Mouse (Mus musculus): Measurements from ENCODE around the gene Casz1.
A peak's percentile ranks its signal among the peaks of the same experiment; 100 is the strongest.

Gene Casz1

DNA sequence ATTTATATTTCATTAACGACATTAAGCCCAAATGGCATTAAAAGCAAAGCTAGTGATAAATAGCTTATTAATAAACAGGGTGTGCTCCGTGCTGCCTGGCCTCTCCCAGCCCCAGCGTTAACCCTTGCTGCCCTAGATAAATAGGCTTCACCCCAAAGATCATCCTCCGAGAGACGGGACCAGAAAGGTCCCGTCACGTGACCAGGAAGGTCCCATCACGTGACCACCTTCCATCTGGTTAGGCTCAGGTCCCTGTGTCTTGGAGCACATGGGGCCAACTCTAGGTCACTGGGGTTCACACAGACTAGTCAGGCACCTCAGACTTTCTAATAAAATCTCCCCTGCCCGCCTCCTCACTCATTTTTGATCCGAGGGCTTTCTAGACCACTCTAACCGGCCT lies 42.5 kb downstream of the Casz1 start:
- no peak for DNase-seq (ENCODE audit: low spot score)

DNA sequence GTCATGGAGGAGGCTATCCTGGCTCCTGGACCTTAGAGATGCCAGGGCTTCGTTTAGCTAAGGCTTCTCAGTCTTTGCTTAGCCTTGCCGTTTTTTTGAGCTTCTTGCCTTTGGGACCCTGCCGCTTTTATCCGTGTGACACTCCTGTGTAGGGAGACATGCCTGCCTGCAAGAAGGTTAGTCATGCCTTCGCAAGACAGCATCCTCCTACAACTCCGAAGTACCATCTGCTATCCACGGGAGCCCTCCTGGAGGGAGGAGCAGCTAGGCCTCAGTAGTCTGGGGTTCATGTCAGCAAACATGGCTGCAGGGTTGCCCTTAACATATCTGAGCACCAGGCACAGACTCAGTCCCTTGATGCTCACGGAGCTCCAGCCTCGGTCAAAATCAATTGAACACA lies 43.4 kb downstream of the Casz1 start:
- DNase-seq (ENCODE audit: low spot score): no peak

- no peak for DNase-seq (ENCODE audit: low spot score)
Observed at GRCm38 (mm10) chr4:148849437-148849836, 45.2 kb downstream of the Casz1 start.

GRCm38 (mm10) chr4:148853057-148853456 lies 48.8 kb downstream of the Casz1 start:
- DNase-seq (ENCODE audit: low spot score): no peak

DNA sequence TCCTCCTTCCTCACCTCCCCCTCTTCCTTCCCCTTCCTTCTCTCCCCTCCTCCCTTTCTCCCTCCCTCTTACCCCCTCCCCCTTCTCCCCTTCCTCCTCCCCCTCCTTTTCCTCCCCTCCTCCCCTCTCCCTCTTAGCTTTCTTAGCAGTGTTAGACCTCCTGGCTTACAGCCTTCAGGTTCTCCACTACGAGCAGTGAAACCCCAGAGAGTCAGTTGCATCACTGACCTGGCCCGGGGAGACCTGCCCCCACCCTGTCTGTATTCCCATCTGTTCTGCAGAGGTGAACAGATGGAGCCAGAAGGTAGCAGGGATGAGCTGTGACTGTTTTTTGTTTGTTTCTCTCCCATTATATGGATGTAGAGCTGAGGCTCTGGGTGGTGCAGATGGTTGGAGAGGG lies 49.9 kb downstream of the Casz1 start:
- DNase-seq (ENCODE audit: low spot score): no peak

GRCm38 (mm10) chr4:148855527-148855926 lies 51.3 kb downstream of the Casz1 start:
- no peak for DNase-seq (ENCODE audit: low spot score)

DNA sequence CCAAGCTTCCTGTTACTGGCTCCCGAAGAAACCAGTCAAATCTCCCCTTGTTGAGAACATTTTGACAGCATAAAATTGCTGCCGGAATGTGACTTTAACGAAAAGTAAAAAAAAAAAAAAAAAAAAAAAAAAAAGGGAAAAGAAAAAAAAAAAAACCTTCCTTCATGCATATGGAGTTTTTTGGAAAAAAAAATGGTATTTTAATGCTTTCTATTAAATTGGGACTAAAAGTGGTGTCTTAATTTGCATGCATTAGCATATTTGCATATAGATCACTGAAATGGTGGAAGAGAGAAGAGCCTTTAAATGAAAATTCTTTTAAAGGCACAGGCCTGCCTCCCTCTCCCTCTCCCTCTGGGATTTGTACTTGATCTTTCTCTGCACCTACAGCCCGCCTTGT lies 52.0 kb downstream of the Casz1 start:
- no peak for DNase-seq (ENCODE audit: low spot score)

- DNase-seq (ENCODE audit: low spot score): no peak
Observed at GRCm38 (mm10) chr4:148857398-148858084, 53.3 kb downstream of the Casz1 start.

- DNase-seq (ENCODE audit: low spot score): no peak
Observed at GRCm38 (mm10) chr4:148858194-148858593, 54.0 kb downstream of the Casz1 start.

GRCm38 (mm10) chr4:148859415-148859814 lies 55.2 kb downstream of the Casz1 start:
- no peak for DNase-seq (ENCODE audit: low spot score)

DNA sequence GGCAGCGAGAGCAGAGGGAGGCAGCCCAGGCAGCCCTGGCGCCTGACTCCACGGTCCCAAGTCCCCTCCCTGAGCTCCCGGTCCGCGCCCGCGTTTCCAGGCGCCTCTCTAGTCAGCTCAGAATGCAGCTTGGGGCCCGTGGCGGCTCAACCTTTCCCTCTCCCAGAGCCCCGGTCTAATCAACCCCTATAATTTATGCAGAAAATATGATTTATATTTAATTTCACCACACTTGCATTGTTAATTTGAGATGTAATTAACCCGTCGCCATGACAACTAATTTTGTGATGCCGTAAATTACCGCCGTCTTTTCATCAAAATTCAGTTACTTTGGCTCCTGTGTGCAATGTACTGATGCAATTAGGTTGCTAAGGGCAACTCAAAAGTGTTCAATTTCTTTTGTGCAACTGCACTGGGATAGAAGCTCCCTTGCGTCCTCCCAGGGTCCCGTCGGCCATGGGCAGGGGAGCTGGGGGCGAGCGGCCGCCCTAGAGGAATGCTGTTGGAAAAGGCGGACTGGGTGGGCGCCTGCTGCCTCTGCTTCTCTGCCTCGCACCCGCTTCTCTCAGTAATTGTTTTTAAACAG lies 55.8 kb downstream of the Casz1 start:
- no peak for DNase-seq (ENCODE audit: low spot score)

DNA sequence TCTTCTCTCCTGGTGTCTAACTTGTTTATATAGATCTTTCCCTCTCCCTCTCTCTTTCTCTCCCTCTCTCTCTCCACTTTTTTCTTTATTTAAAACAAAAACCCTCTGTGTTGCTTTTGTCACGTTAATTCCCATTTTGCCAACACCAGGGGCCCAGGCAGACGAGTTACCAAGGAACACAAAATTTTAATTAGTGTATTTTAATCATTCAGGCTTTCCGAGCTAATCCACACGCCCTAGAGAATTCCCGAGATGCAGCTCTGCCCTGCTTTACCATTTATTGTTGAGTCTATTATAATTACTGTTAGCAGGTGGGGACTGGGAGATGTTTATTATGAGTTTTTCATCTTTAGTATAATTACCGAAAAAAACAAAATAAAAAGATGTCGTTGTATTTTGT lies 56.4 kb downstream of the Casz1 start:
- DNase-seq (ENCODE audit: low spot score): no peak

- DNase-seq (ENCODE audit: low spot score): no peak
Observed at GRCm38 (mm10) chr4:148866812-148867470, 62.7 kb downstream of the Casz1 start.

DNA sequence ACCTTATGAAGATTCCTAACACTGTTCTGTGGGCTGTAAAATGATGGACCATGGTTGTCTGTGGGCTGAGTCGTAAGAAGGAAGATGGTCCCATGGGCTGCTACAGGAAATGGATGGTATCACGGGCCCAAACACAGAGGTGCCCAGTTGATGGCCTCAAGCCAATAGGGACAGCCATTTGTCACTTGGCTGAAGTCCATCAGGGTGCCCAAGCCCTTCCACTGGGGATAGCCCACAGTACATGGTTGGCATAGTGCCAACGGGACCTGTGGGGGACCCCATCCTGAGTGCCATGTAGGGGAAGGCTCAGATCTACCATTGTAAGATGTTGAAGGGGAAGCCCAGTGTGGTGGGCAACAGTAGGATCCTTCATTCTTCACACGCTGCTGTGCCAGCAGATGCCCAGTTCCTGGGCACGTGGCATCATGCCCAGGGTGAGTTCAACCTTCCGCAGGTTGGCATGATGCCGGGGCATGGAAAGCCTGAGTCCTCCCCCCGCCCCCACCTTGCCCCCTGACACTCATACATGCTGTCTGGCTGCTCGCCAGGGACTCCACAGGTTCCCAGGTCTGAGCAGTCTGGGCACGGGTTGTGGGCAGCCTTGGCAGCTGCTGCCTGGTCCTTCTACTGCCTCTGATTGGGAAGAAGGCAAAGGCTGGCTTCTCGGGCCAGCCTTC lies 63.6 kb downstream of the Casz1 start:
- DNase-seq (ENCODE audit: low spot score): no peak

GRCm38 (mm10) chr4:148869566-148869965 lies 65.3 kb downstream of the Casz1 start:
- DNase-seq (ENCODE audit: low spot score): no peak

DNA sequence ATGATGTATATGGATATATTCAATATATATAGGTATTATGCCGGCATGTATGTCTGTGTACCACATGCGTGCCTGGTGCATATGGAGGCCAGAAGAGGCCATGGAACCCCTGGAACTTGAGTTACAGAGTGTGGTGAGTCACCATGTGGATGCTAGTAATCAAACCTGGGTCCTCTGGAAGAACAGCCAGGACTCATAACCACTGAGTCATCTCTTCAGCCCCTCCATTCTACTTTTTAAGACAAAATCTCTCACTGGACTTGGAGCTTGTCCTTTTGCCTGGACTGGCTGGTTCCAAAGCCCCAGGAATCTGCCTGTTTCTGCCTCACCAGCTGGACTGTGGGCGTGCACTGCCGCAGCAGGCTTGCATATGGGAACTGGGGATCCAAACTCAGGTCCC lies 66.3 kb downstream of the Casz1 start:
- DNase-seq (ENCODE audit: low spot score): no peak

DNA sequence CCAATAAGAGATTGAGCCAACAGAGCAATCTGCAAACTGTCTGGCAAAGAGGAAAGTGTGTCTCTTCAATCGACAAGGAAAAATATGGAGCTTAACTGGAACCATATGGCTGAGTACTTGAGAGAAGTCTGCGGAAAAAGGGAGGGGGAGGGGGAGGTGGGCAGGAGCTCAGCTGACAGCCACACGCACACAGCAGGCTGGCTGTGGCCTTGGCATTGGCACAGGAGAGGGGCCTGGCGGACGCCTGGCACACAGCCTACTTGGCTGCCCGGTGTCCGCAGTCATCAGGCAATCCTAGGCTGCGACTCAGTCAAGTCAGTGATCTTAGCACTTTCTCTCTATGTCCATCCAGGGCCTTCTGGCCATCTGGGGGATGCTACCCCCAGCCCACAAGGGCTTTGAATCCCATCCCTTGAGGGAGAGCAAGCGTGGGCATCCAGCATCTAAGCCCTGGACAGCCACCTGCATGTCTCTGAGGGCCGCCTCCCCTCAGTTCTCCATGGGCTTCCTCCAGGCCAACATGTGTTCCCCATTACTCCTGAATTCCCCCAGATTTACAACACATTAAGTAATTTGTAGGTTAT lies 67.6 kb downstream of the Casz1 start:
- no peak for DNase-seq (ENCODE audit: low spot score)

DNA sequence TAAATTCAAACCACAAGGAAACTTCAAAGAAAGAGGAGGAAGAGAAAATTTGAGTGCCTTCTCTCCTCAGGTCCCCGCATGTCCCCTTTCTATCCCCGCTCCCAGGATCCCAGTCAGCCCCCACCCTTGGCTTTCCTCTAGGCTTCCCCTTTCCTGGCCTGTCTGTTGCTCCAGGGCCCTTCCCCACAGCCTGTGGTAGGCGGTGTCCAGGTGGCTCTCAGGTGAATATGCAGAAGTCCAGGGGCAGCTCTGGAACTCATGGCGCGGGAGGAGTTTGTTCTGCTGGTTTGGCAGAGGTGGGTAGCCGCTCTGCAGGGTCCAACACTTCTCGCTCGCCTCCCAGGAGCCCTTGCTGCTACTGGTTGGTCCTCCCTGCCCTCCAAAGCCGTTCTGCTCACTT lies 68.1 kb downstream of the Casz1 start:
- DNase-seq (ENCODE audit: low spot score): no peak

- DNase-seq (ENCODE audit: low spot score): peak; percentile 32
Observed at GRCm38 (mm10) chr4:148872783-148873182, 68.6 kb downstream of the Casz1 start.

- no peak for DNase-seq (ENCODE audit: low spot score)
Observed at GRCm38 (mm10) chr4:148876166-148876565, 71.9 kb downstream of the Casz1 start.

DNA sequence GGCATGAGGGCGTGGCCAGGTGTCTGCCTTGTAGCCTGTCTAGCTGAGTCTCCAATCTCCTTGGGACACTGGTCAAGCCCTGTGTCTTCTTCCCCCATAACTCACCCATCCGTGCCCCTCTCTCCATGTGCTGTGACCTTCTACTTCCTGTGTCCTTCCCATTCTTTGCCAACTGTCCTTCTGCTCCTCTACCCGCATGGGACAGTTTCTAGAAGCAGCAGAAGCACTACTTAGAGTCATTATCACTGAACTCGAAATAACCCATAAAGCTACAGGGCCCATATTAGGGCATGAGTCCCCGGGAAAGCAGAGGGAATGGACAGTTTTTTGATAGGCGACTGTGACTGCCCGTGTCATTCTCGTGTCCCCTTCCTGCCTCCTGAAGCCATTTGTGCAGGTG lies 72.6 kb downstream of the Casz1 start:
- DNase-seq (ENCODE audit: low spot score): no peak

- DNase-seq (ENCODE audit: low spot score): no peak
Observed at GRCm38 (mm10) chr4:148878192-148878983, 74.2 kb downstream of the Casz1 start.
